Mouse (Mus musculus): Measurements from ENCODE around the gene 1190002N15Rik.

GRCm38 (mm10) chr9:94511139-94511538 is 26.7 kb downstream of the 1190002N15Rik start:
- TF ChIP-seq CTCF (IDR thresholded peaks at IDR 0.05; ENCODE audit: extremely low read depth, insufficient read depth, insufficient read length, insufficient replicate concordance) (no peak), POLR2A (IDR thresholded peaks at IDR 0.05; ENCODE audit: low read depth, low read length) (no peak)
